Mouse (Mus musculus) CH12.LX (cell line): ENCODE measurements around the gene Snrnp35. TPM values are rescaled to one million over a fixed set of nuclear protein-coding genes. Genes with fewer than 3 reads are reported as not detected.

Experiments
- DNase-seq: peaks from one replicate; pipeline ENCODE4 v3.0.0-alpha.2; 2013; ENCODE audit errors: extremely low read depth
- H3K27ac ChIP-seq: 2 replicates; pipeline ENCODE4 v1.5.1; 2012; ENCODE audit warnings: low read depth, mild to moderate bottlenecking, control low read depth, moderate library complexity; ENCODE audit not compliant: insufficient read depth
- H3K27me3 ChIP-seq: replicated peaks from 2 replicates; pipeline ENCODE3; 2012; ENCODE audit warnings: inconsistent platforms
- H3K36me3 ChIP-seq, 2 experiments: replicated peaks in 1 of 2; 2 replicates each; pipeline versions ENCODE3 to v1.6.1; 2012; ENCODE audit warnings: inconsistent platforms in 1 of 2, low read length in 1 of 2, mild to moderate bottlenecking in 1 of 2, mixed read lengths in 1 of 2, moderate library complexity in 1 of 2; ENCODE audit not compliant: control insufficient read depth in 1 of 2, insufficient read depth in 1 of 2
- H3K4me1 ChIP-seq, 2 experiments: 2 replicates each; pipeline ENCODE4 v1.6.1; 2012; ENCODE audit warnings: inconsistent platforms in 1 of 2, moderate library complexity in 1 of 2; ENCODE audit not compliant: insufficient read depth in 2 of 2, control insufficient read depth in 1 of 2
- H3K4me2 ChIP-seq: 2 replicates; pipeline ENCODE4 v1.6.1; 2012; ENCODE audit warnings: low read depth, mild to moderate bottlenecking, control low read depth; ENCODE audit not compliant: poor library complexity, insufficient read depth, severe bottlenecking
- H3K4me3 ChIP-seq, 3 experiments: fragments of 150-350 bp in 1 of 3; sonication (generic) in 1 of 3; replicated peaks in 1 of 3; 2 replicates each; pipeline versions ENCODE3 to v1.5.1; 2011 to 2012; ENCODE audit warnings: low read depth in 2 of 3, low read length in 2 of 3, mild to moderate bottlenecking in 2 of 3, moderate library complexity in 2 of 3, control low read depth in 1 of 3, improper control_type of control experiment in 1 of 3, inconsistent platforms in 1 of 3, mixed read lengths in 1 of 3; ENCODE audit not compliant: poor library complexity in 1 of 3
- H3K79me2 ChIP-seq: replicated peaks from 2 replicates; pipeline ENCODE4 v1.6.1; 2012; ENCODE audit warnings: mild to moderate bottlenecking, moderate library complexity; ENCODE audit not compliant: control insufficient read depth, poor library complexity, insufficient read depth, severe bottlenecking; ENCODE audit errors: extremely low read depth
- H3K9ac ChIP-seq: 2 replicates; pipeline ENCODE4 v1.6.1; 2012; ENCODE audit warnings: low read depth, mild to moderate bottlenecking, control low read depth, moderate library complexity; ENCODE audit not compliant: insufficient read depth
- H3K9me3 ChIP-seq: replicated peaks from 2 replicates; pipeline ENCODE3; 2012; ENCODE audit warnings: low read length, inconsistent platforms, mixed read lengths
- BHLHE40 ChIP-seq: IDR thresholded peaks from 2 replicates; pipeline ENCODE4 v1.6.1; 2011; ENCODE audit warnings: mild to moderate bottlenecking, low read depth, low read length, improper control_type of control experiment
- CHD1 ChIP-seq: IDR thresholded peaks from 2 replicates; pipeline ENCODE4 v1.6.1; 2012; ENCODE audit warnings: low read depth, low read length, improper control_type of control experiment, inconsistent platforms
- CHD2 ChIP-seq: IDR thresholded peaks from 2 replicates; pipeline ENCODE4 v1.6.1; 2011; ENCODE audit warnings: low read length, improper control_type of control experiment
- CTCF ChIP-seq, 2 experiments: IDR thresholded peaks in 1 of 2; conservative IDR thresholded peaks in 1 of 2; 2 replicates each; pipeline ENCODE4 v1.5.1; 2011 to 2012; ENCODE audit warnings: low read depth in 2 of 2, low read length in 2 of 2, improper control_type of control experiment in 1 of 2, inconsistent platforms in 1 of 2, mild to moderate bottlenecking in 1 of 2, moderate library complexity in 1 of 2
- E2F4 ChIP-seq: IDR thresholded peaks from 2 replicates; pipeline ENCODE4 v1.6.1; 2011; ENCODE audit warnings: low read depth, low read length, improper control_type of control experiment; ENCODE audit not compliant: insufficient replicate concordance
- ELF1 ChIP-seq: IDR thresholded peaks from 2 replicates; pipeline ENCODE4 v1.6.1; 2014; ENCODE audit warnings: low read depth, mild to moderate bottlenecking, inconsistent platforms, low read length, improper control_type of control experiment
- EP300 ChIP-seq: IDR thresholded peaks from 2 replicates; pipeline ENCODE4 v1.6.1; 2011; ENCODE audit warnings: low read length, improper control_type of control experiment
- GABPA ChIP-seq: IDR thresholded peaks from 2 replicates; pipeline ENCODE4 v1.6.1; 2012; ENCODE audit warnings: low read depth, low read length, improper control_type of control experiment, inconsistent platforms; ENCODE audit not compliant: insufficient replicate concordance
- HCFC1 ChIP-seq: IDR thresholded peaks from 2 replicates; pipeline ENCODE4 v1.6.1; 2012; ENCODE audit warnings: low read depth, mild to moderate bottlenecking, inconsistent platforms, low read length, improper control_type of control experiment
- JUN ChIP-seq: IDR thresholded peaks from 2 replicates; pipeline ENCODE4 v1.6.1; 2011; ENCODE audit warnings: low read depth, mild to moderate bottlenecking, low read length, improper control_type of control experiment, moderate library complexity; ENCODE audit not compliant: insufficient read depth
- KAT2A ChIP-seq: IDR thresholded peaks from 2 replicates; pipeline ENCODE4 v1.6.1; 2012; ENCODE audit warnings: low read length, improper control_type of control experiment, inconsistent platforms; ENCODE audit not compliant: insufficient replicate concordance
- MAFK ChIP-seq: IDR thresholded peaks from 2 replicates; pipeline ENCODE4 v1.6.1; 2011; ENCODE audit warnings: low read length, improper control_type of control experiment; ENCODE audit not compliant: insufficient replicate concordance
- MAX ChIP-seq: IDR thresholded peaks from 2 replicates; pipeline ENCODE4 v1.6.1; 2011; ENCODE audit warnings: low read length, improper control_type of control experiment
- MAZ ChIP-seq: IDR thresholded peaks from 2 replicates; pipeline ENCODE4 v1.6.1; 2012; ENCODE audit warnings: low read depth, mild to moderate bottlenecking, inconsistent platforms, low read length, improper control_type of control experiment, moderate library complexity
- MEF2A ChIP-seq: IDR thresholded peaks from 2 replicates; pipeline ENCODE4 v1.6.1; 2014; ENCODE audit warnings: low read depth, mild to moderate bottlenecking, inconsistent platforms, low read length, improper control_type of control experiment, borderline replicate concordance
- MYC ChIP-seq: IDR thresholded peaks from 2 replicates; pipeline ENCODE4 v1.6.1; 2011; ENCODE audit warnings: low read depth, mild to moderate bottlenecking, improper control_type of control experiment, low read length
- NELFE ChIP-seq: IDR thresholded peaks from 2 replicates; pipeline ENCODE4 v1.6.1; 2011; ENCODE audit warnings: low read depth, low read length, improper control_type of control experiment
- PAX5 ChIP-seq: IDR thresholded peaks from 2 replicates; pipeline ENCODE4 v1.6.1; 2012; ENCODE audit warnings: low read length, inconsistent platforms, mixed read lengths
- POLR2A ChIP-seq: IDR thresholded peaks from 2 replicates; pipeline ENCODE4 v1.6.1; 2011; ENCODE audit warnings: low read depth, mild to moderate bottlenecking, improper control_type of control experiment, low read length
- RAD21 ChIP-seq: IDR thresholded peaks from 2 replicates; pipeline ENCODE4 v1.6.1; 2011; ENCODE audit warnings: low read depth, mild to moderate bottlenecking, low read length, improper control_type of control experiment, moderate library complexity
- RCOR1 ChIP-seq: conservative IDR thresholded peaks from 2 replicates; pipeline ENCODE4 v1.6.1; 2012; ENCODE audit warnings: low read depth, mild to moderate bottlenecking, inconsistent platforms, low read length, improper control_type of control experiment
- TCF12 ChIP-seq: IDR thresholded peaks from 2 replicates; pipeline ENCODE4 v1.6.1; 2014; ENCODE audit warnings: low read depth, mild to moderate bottlenecking, inconsistent platforms, low read length, improper control_type of control experiment
- UBTF ChIP-seq: IDR thresholded peaks from 2 replicates; pipeline ENCODE4 v1.6.1; 2012; ENCODE audit warnings: low read depth, mild to moderate bottlenecking, inconsistent platforms, low read length, improper control_type of control experiment, moderate library complexity
- ZC3H11A ChIP-seq: IDR thresholded peaks from 2 replicates; pipeline ENCODE4 v1.6.1; 2012; ENCODE audit warnings: low read depth, mild to moderate bottlenecking, inconsistent platforms, low read length, improper control_type of control experiment
- ZMIZ1 ChIP-seq: IDR thresholded peaks from 2 replicates; pipeline ENCODE4 v1.6.1; 2012; ENCODE audit warnings: low read depth, mild to moderate bottlenecking, inconsistent platforms, low read length, improper control_type of control experiment
- ZNF384 ChIP-seq: IDR thresholded peaks from 2 replicates; pipeline ENCODE4 v1.6.1; 2012; ENCODE audit warnings: low read depth, low read length, improper control_type of control experiment, inconsistent platforms
- dilution Hi-C: fragments of 300-500 bp; cut with MboI; formaldehyde crosslinking; loops from 2 replicates; pipeline ENCODE4 v1.14.3; 2020; ENCODE audit warnings: low sequenced_read_pairs; ENCODE audit not compliant: extremely low pct_unique_long_range_greater_than_20kb, extremely low pct_ligation_motif_present
- in situ Hi-C: fragments of 300-500 bp; cut with MboI; formaldehyde crosslinking; loops from 3 replicates; pipeline ENCODE4 v1.14.3; 2019; ENCODE audit warnings: low sequenced_read_pairs, low pct_ligation_motif_present, low pct_unique_long_range_greater_than_20kb, mixed read lengths
- polyA plus RNA-seq: library from polyadenylated mRNA; unstranded; fragments of >175 nt; gene quantifications from 2 replicates; pipeline ENCODE4 v1.2.1, GENCODE M21; 2012; ENCODE audit warnings: low read depth; ENCODE audit not compliant: insufficient read length
- total RNA-seq, 2 experiments: library from RNA; depleted of rRNA; stranded (reverse); fragments of 300-350 nt in 1 of 2; fragments of >200 nt in 1 of 2; gene quantifications; 2 replicates each; pipeline ENCODE4 v1.2.3; 2012 to 2014

The Snrnp35 gene
- total and polyA plus RNA-seq, 3 experiments = 13.9 to 29.0 (median 27.4) TPM

DNA sequence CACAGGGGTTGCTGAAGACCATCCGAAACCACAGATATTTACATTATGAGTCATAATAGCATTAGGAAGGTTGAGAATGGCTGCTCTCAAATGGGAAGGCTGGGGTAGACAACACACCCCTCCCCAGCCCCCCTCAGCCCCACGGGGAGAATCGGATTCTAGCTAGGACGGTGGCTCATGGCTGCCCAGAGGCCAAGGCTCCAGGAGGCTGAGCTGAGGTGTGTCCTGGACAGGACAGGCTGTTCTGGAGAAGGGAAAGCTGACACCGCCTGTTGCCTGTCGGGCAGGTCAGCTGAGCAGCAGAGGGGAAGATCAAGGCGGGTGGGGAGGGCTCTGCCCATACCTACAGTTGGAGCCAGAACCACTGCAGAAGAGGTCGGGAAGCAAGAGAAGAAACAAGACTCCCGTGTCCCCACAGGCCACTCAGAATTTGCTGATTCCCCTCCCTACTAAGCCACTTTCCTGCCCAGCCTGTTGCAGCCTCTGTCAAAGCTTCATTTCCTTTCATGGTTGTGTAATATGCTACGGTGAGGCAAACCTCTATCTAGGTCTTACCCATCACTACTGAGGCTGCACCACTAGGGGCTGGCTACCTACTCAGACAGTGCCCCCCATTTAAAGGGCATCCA lies 23.9 kb downstream of the Snrnp35 start:
- H3K36me3 ChIP-seq = peaks cover 2 to 18% of the 10 kb centered on the region in 2 experiments
- no peaks in the 10 kb centered on the region for H3K79me2 ChIP-seq
- H3K4me1 ChIP-seq = peaks cover 7 to 22% of the 10 kb centered on the region in 2 experiments; a peak in 3 of 4 replicates
- H3K9me3 ChIP-seq = no peaks in the 10 kb centered on the region
- no peaks in the 10 kb centered on the region for H3K27me3 ChIP-seq
- H3K4me2 ChIP-seq = no peak overlapping the region
- no peak for DNase-seq
- dilution Hi-C loops = no loop called here
- no peak for TF ChIP-seq RCOR1
- no peak for TF ChIP-seq ZNF384
- TF ChIP-seq MAX = no peak
- no peak for TF ChIP-seq ZMIZ1
- TF ChIP-seq BHLHE40 = no peak
- TF ChIP-seq MYC = no peak
- TF ChIP-seq ELF1 = no peak
- no peak for TF ChIP-seq POLR2A
- TF ChIP-seq KAT2A = no peak
- TF ChIP-seq TCF12 = no peak
- no peak for TF ChIP-seq RAD21
- TF ChIP-seq E2F4 = no peak
- TF ChIP-seq MEF2A = no peak
- TF ChIP-seq EP300 = no peak
- no peak for TF ChIP-seq MAFK
- TF ChIP-seq GABPA = no peak
- no peak for TF ChIP-seq CHD2
- TF ChIP-seq UBTF = no peak
- H3K27ac ChIP-seq = no peak overlapping the region
- in situ Hi-C loops = no loop called here
- no peak overlapping the region for H3K4me3 ChIP-seq
- H3K9ac ChIP-seq = no peak overlapping the region

DNA sequence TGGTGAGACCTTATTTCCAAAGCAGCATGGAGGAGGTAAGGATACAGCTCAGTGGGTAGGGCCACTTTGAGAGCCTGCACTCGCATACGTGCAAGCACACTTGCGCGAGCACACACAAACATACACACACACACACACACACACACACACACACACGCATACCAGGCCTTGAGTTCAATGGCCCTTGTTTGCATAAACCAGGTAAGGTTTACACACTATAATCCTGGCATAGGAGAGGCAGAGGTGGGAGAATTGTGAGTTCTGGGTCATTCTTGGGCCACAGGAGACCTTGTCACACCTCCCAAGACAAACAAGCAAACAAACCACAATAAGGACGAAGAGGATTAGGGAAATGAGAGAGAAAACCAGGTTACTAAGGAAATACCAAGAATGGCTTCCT lies 26.3 kb downstream of the Snrnp35 start:
- DNase-seq = no peak
- H3K27me3 ChIP-seq = no peaks in the 10 kb centered on the region
- no peak overlapping the region for H3K9ac ChIP-seq
- H3K9me3 ChIP-seq = no peaks in the 10 kb centered on the region
- H3K4me3 ChIP-seq = no peak overlapping the region
- in situ Hi-C loops (no loop called here), dilution Hi-C loops (no loop called here)
- H3K27ac ChIP-seq = no peak overlapping the region
- no peak overlapping the region for H3K4me2 ChIP-seq
- peaks cover under 1 to 17% of the 10 kb centered on the region in 2 experiments for H3K36me3 ChIP-seq
- peaks cover 7 to 15% of the 10 kb centered on the region in 2 experiments; a peak in 3 of 4 replicates for H3K4me1 ChIP-seq
- TF ChIP-seq BHLHE40 (no peak), ELF1 (no peak), NELFE (no peak), E2F4 (no peak), MAX (no peak), CHD2 (no peak), MAZ (no peak), JUN (no peak), MAFK (no peak), CTCF (conservative IDR thresholded peaks at IDR 0.05 in 1 of 2, IDR thresholded peaks at IDR 0.05 in 1 of 2; ENCODE audit: low read depth in 2 of 2, low read length in 2 of 2) (no peak), ZC3H11A (no peak), POLR2A (no peak), PAX5 (no peak), HCFC1 (no peak), CHD1 (no peak)
- no peaks in the 10 kb centered on the region for H3K79me2 ChIP-seq
